Mouse (Mus musculus) thymus, postnatal 36 days (tissue): ENCODE measurements at regions not wholly inside any gene's neighbourhood (a gene's known extent, or its start where the extent isn't known, plus 50 kb on each side); places are given as distances from the start of the nearest gene placed in this dataset.

Source experiments
- DNase-seq, 2 experiments: peaks; one replicate each; pipeline ENCODE4 v3.0.0; 2022; ENCODE audit warnings: mixed read lengths in 2 of 2

DNA sequence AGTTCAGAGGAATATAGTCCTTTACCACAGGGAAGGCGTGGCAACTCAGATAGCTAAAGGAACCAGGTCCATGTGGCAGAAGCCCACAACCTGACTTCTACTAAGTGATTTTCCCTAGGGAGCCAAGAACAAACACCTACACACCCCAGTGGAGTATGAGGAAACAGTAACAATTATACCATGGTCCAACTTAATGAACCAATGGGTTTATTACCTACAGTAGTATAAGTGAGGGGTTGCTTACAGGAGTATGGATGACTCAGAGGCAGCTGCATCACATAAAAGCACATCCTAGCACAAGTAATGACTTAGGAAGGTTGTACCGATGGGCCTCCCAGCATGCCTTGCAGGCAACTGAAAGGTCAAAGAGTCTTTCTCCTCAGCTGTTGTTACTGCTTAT lies 98.7 kb upstream of the Cul1 start:
- DNase-seq = no peak

DNA sequence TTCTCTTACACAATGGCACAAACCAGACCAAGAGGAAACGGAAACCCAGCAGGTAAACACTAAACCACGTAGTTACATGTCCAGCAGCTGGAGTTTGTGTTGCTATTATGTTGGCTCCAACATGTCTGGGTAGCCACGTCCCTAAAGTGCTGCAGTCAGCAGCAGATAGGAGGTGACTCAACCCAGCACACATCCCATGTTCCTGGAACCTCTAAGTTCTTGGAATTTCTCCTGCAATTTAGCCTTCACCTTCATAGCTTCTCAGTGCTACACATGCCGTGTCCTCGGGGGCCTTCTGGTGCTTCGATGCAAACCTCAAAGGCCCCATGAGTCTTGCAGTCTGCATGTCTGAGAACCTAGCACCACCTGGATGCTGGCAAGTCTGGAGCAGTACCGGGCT lies 97.7 kb upstream of the Cul1 start:
- no peak for DNase-seq

DNA sequence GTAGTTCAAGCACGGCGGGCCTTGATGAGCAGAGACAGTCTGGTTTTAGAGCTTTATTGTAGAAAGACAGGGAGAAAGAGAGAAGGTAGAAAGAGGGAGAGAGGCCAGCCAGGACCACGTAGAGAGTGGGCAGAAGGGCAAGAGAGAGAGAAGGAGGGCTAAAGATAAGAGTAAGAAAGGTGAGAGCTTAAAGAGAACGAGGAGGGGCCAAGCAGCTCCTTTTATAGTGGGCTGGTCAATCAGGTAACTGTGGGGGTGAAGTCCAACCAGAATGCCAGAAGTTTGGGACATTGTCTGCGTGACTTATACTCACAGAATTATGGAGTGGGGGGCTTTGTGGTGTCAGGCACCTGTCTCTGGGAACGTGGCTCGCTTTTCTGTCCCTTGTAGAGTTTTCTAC lies 96.7 kb upstream of the Cul1 start:
- DNase-seq = no peak

DNA sequence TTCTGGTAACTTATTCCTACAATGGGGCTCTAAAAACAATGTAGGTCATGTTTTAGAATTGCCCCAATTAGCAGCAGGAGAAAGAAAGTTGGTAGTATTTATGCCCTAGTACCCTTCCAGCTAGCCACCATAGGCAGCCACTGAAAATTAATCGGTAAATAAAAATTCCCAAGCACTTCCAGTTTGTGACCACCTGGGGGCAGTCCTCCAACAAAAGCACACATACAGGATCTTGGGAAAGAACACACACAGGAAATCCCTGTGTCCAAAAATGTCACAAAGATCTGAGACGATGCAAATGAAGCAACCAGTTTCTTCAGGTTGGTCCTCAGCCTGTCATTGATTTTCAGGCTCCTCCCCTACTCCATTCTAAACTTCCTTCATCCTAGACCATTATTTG lies 94.5 kb upstream of the Cul1 start:
- DNase-seq = peak; percentile 17 to 19

DNA sequence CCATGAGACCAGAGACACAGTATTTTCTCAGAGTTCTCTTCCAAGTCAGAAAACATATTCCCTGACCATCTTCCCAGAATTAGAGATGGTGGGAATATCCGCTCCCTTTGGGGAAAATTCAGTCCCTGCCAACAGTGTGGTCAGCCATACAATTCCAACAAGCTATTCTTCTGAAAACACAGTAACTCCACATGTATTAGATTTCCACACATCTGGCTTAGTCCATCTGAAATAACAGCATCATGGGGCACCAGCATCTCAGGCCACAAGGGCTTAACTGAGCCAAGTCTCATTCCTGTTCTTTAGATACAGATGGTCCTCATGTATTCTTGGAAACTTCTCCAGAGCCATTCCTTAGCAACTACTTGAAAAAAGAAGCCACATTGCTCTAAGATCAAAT lies 89.2 kb upstream of the Cul1 start:
- no peak for DNase-seq

DNA sequence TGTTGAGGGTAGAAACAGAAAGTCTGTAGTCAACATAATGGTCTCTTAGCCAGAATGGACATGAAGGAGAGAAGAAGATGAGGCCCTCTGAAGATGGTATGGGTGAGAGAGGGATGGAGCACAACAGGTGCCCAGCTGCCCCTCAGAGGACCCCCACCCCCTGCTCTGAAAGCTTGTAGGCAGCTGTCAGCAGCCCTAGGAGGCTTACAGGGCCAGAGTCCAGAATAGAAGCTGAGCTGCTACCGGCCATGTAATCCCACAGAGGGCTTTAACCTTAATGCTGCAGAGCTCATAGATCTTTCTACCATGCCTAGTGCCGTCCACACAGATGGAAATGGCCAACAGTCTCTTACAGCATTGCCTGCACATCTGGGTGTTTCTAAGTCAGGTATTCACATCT lies 88.6 kb upstream of the Cul1 start:
- DNase-seq = no peak

DNA sequence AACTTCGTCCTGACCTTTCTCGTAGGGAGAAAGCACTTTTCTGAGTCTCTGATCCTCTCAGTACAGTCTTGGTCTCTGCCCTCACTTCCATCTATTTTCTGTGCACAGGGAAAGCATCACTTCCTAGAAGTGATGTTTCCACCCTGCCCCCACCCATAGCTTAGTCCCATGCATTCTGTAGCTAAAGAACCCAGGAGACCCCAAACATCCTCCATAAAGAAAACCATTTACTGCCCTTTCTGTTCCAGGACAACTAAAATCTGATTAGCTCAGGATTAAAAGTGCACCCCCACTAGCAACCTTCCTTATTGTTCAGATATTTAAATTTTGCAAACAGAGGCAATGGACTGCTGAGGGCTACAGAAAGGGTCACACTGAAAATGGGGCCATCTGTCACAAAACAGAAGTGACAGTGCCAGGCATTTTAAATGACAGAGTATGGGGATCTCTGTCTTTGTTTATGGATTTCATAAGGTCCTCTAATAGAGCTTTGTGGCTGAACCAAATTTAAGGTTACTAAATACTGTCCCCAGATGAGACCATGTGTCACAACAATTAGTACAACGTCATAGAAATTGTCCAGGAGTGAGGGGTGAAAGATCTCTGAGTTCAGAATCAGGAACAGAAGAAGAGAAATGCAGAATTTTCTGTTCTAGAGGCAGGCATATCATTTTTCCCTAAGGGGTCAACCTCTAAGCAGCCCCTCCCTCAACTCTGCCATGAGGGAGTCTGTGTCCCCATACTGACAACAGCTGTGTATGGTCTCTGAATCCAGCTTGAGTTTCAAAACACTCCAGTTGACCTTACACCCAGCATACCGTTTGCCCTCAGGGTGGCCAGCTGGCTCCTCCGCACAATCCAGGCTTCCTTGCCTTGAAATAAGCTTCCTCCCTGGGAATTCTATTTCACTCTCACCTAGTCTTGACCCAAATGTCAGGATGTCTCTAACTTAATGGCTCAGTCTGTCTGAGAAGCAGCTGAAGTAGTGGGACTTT lies 87.2 kb upstream of the Cul1 start:
- no peak for DNase-seq

- DNase-seq = no peak
These were observed 85.7 kb upstream of the Cul1 start for GRCm38 (mm10) chr6:47367461-47367860.

DNA sequence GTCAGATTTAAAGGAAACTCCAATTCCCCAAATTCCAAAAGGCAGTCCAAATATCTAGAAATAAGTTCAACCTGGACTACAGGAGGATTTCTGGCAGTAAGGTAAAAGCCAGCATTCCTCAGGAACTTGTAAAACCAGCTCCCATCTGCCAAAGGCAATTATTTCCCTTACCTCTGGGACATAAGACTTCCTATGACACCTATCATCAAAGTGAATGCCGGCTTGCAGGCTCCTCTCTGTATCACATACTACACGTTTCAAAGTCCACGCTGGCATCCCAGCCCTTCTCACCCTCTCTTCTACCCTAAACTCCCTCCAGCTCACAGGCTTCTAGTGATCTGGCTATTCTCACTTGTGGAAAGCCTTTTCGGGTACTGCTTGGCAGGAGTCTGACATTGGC lies 77.5 kb upstream of the Cul1 start:
- DNase-seq = no peak

- DNase-seq = no peak
These were observed 71.7 kb upstream of the Cul1 start for GRCm38 (mm10) chr6:47381451-47381850.

GRCm38 (mm10) chr6:47386550-47386949 lies 66.6 kb upstream of the Cul1 start:
- DNase-seq = no peak

DNA sequence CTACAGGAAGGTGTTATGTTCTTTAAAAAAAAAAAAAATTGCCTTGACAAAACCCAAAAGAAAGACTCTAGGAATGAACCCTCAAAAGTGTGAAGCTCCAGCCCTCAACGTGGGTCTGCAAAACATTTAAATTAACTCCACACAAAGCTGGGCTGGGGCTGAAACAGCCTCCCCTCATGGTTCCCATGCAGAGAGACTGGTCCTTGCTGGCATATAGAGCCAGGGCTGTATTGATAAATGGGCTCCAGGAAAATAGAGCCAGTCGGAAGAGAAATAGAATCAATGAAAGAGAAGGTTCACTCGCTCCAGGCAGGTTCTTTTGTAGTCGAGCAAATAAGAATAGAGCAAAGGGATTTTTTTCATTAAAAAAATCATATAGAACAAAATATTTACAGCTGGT lies 63.3 kb upstream of the Cul1 start:
- DNase-seq = no peak

- no peak for DNase-seq
These were observed 62.7 kb upstream of the Cul1 start for GRCm38 (mm10) chr6:47390436-47391002.

GRCm38 (mm10) chr6:47391014-47391802 lies 62.0 kb upstream of the Cul1 start:
- no peak for DNase-seq

DNA sequence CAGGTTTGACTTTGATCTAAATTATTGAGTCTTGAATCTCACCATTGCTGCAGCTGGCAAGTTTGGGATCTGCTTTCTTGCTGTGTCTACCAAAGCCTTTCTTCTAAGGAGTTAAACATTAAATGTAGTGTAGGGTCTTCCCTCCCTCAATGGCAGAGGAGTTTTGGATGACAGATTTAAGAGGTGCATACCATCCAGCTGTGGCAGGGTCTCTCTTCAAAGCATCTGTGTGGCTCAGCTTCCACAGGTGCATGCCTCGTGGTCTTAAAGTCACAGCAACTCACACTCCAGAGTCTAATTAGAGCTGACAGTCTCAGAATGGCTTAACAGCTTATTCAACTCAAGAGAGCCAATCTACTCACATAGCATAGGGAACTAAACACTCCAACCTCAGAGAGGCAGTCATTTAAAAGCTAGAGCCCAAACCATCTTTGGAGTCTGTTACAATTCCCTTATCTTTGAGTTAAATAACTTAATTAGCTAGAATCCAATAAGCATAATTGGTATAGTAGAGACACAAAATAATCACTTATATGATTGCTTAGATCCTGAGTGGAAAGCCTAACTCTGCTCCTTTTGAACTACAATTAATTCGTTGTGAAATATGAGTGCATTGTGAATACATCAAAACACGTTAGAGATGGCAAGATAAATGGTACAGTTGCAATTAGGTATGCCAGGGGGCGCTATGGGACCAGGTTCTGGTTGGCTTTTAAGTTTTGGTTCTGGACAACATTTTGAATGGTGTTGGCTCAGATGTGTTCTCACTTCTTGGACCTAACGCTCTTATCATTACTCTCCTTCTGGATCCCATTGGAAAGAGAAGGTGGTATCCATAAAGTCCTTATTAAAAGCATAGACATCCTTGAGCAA lies 57.5 kb upstream of the Cul1 start:
- peak; percentile 23 to 36 for DNase-seq
